Mouse (Mus musculus) CH12.LX (cell line): ENCODE data around the gene Hltf.

Source experiments
- CTCF ChIP-seq, 2 experiments: IDR thresholded peaks in 1 of 2; conservative IDR thresholded peaks in 1 of 2; 2 replicates each; pipeline ENCODE4 v1.5.1; 2011 to 2012; ENCODE audit warnings: low read depth in 2 of 2, low read length in 2 of 2, improper control_type of control experiment in 1 of 2, inconsistent platforms in 1 of 2, mild to moderate bottlenecking in 1 of 2, moderate library complexity in 1 of 2
- HCFC1 ChIP-seq: IDR thresholded peaks from 2 replicates; pipeline ENCODE4 v1.6.1; 2012; ENCODE audit warnings: low read depth, mild to moderate bottlenecking, inconsistent platforms, low read length, improper control_type of control experiment
- JUND ChIP-seq: conservative IDR thresholded peaks from 2 replicates; pipeline ENCODE4 v1.6.1; 2011; ENCODE audit warnings: low read depth, low read length, improper control_type of control experiment
- KAT2A ChIP-seq: IDR thresholded peaks from 2 replicates; pipeline ENCODE4 v1.6.1; 2012; ENCODE audit warnings: low read length, improper control_type of control experiment, inconsistent platforms; ENCODE audit not compliant: insufficient replicate concordance
- RCOR1 ChIP-seq: conservative IDR thresholded peaks from 2 replicates; pipeline ENCODE4 v1.6.1; 2012; ENCODE audit warnings: low read depth, mild to moderate bottlenecking, inconsistent platforms, low read length, improper control_type of control experiment
- ZNF384 ChIP-seq: IDR thresholded peaks from 2 replicates; pipeline ENCODE4 v1.6.1; 2012; ENCODE audit warnings: low read depth, low read length, improper control_type of control experiment, inconsistent platforms

GRCm38 (mm10) chr3:20058197-20058541 lies 558 bp downstream of the Hltf start:
- TF ChIP-seq KAT2A (no peak), ZNF384 (no peak), JUND (no peak), HCFC1 (no peak), CTCF (conservative IDR thresholded peaks at IDR 0.05 in 1 of 2, IDR thresholded peaks at IDR 0.05 in 1 of 2; ENCODE audit: low read depth in 2 of 2, low read length in 2 of 2) (no peak), RCOR1 (no peak)
